Mouse (Mus musculus): Measurements from ENCODE around the gene C2cd4a.

DNA sequence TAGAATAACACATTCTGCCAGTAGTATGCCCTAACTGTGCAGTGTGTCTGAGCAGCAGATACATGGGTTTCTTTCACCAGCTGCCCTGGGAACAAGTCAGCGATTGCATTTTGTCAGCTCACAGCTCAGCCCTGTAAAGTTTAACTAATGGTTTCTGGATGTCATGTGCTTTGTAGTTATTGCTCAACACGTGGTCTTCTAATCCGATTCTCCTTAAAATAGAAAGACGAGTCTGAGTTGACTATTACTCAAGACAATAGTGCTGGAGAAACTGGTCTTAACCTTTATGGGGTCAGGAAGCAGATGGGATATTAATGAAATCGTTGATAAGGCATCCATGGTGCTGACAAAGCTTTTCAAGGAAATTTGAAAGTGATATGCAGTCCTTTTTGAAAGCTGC is 10.7 kb upstream of the C2cd4a start:
- TF ChIP-seq CTCF (IDR thresholded peaks at IDR 0.05; ENCODE audit: low read depth, low read length) (no peak), TAL1 (conservative IDR thresholded peaks at IDR 0.05; ENCODE audit: low read depth, low read length) (no peak), GATA1 (IDR thresholded peaks at IDR 0.05; ENCODE audit: borderline replicate concordance, low read length) (no peak)
